Mouse (Mus musculus): ENCODE data around the gene Gskip. TPM values are rescaled to one million over a fixed set of nuclear protein-coding genes. Genes with fewer than 3 reads are reported as not detected.

Gskip gene
- 10 to 100 TPM; 25.3 to 26.7 TPM for total RNA-seq (2021)
- long read RNA-seq, experiment 1, transcript Gskip-201 (3 exons, 2,720 nt), result major isoform, 29 of 35 reads
- long read RNA-seq, experiment 1, partial matches to known transcripts, result 1 of 35 reads
- long read RNA-seq, experiment 1, other reads (novel, unspliced or antisense), result 3 of 35 reads
- long read RNA-seq, experiment 2, transcript Gskip-201 (3 exons, 2,720 nt), result major isoform, 40 of 48 reads
- long read RNA-seq, experiment 2, partial matches to known transcripts, result 4 of 48 reads
- long read RNA-seq, experiment 2, other reads (novel, unspliced or antisense), result 2 of 48 reads

GRCm38 (mm10) chr12:105683933-105684901 lies at the start of gene Gskip:
Gskip (plus strand) TSS chr12:105684829.
- H3K27ac ChIP-seq, result peak within 1 kb of the TSS; percentile 94
- H3K4me3 ChIP-seq, result peak within 1 kb of the TSS; percentile 97
- TF ChIP-seq CTCF (conservative IDR thresholded peaks at IDR 0.05), result no peak
- DNase-seq (ENCODE audit: low spot score in 2 of 2), result peak in 1 of 2 experiments; percentile 21

- Histone ChIP-seq H3K27ac (no peak overlapping the region), H3K4me3 (no peak overlapping the region)
- no peak for DNase-seq (ENCODE audit: low spot score in 2 of 2)
- TF ChIP-seq CTCF (conservative IDR thresholded peaks at IDR 0.05), result peak; percentile 55
Observed at GRCm38 (mm10) chr12:105636551-105636950, 48.1 kb upstream of the Gskip start.

- no peak overlapping the region for H3K4me3 ChIP-seq
- DNase-seq (ENCODE audit: low spot score in 2 of 2), result no peak
- peak; percentile 58 for TF ChIP-seq CTCF (conservative IDR thresholded peaks at IDR 0.05)
- no peak overlapping the region for H3K27ac ChIP-seq
Observed at GRCm38 (mm10) chr12:105637554-105637953, 47.1 kb upstream of the Gskip start.

GRCm38 (mm10) chr12:105642770-105643321 lies 41.8 kb upstream of the Gskip start:
- no peak for DNase-seq (ENCODE audit: low spot score in 2 of 2)
- Histone ChIP-seq H3K4me3 (no peak overlapping the region), H3K27ac (no peak overlapping the region)
- no peak for TF ChIP-seq CTCF (conservative IDR thresholded peaks at IDR 0.05)

GRCm38 (mm10) chr12:105655850-105656249 lies 28.8 kb upstream of the Gskip start:
- DNase-seq (ENCODE audit: low spot score in 2 of 2), result no peak
- Histone ChIP-seq H3K4me3 (no peak overlapping the region), H3K27ac (no peak overlapping the region)
- no peak for TF ChIP-seq CTCF (conservative IDR thresholded peaks at IDR 0.05)

- TF ChIP-seq CTCF (conservative IDR thresholded peaks at IDR 0.05), result no peak
- no peak overlapping the region for H3K27ac ChIP-seq
- H3K4me3 ChIP-seq, result no peak overlapping the region
- DNase-seq (ENCODE audit: low spot score in 2 of 2), result no peak
Observed at GRCm38 (mm10) chr12:105676274-105676673, 8.4 kb upstream of the Gskip start.

GRCm38 (mm10) chr12:105678211-105678610 lies 6.4 kb upstream of the Gskip start:
- Histone ChIP-seq H3K27ac (no peak overlapping the region), H3K4me3 (no peak overlapping the region)
- DNase-seq (ENCODE audit: low spot score in 2 of 2), result no peak
- TF ChIP-seq CTCF (conservative IDR thresholded peaks at IDR 0.05), result no peak

GRCm38 (mm10) chr12:105678762-105679161 lies 5.9 kb upstream of the Gskip start:
- DNase-seq (ENCODE audit: low spot score in 2 of 2), result no peak
- H3K4me3 ChIP-seq, result no peak overlapping the region
- H3K27ac ChIP-seq, result no peak overlapping the region
- TF ChIP-seq CTCF (conservative IDR thresholded peaks at IDR 0.05), result no peak

GRCm38 (mm10) chr12:105685001-105685691 lies 517 bp downstream of the Gskip start, which contains the start of gene Atg2b:
Atg2b (minus strand) TSS chr12:105685211.
- peak; percentile 96 to 98 for DNase-seq (ENCODE audit: low spot score in 2 of 2)
- H3K27ac ChIP-seq, result peak within 1 kb of the TSS; percentile 94
- TF ChIP-seq CTCF (conservative IDR thresholded peaks at IDR 0.05), result no peak
- H3K4me3 ChIP-seq, result peak within 1 kb of the TSS; percentile 97

- H3K4me3 ChIP-seq, result no peak overlapping the region
- no peak overlapping the region for H3K27ac ChIP-seq
- TF ChIP-seq CTCF (conservative IDR thresholded peaks at IDR 0.05), result no peak
- DNase-seq (ENCODE audit: low spot score in 2 of 2), result no peak
Observed at GRCm38 (mm10) chr12:105686791-105687190, 2.2 kb downstream of the Gskip start.

- no peak for DNase-seq (ENCODE audit: low spot score in 2 of 2)
- Histone ChIP-seq H3K27ac (no peak overlapping the region), H3K4me3 (no peak overlapping the region)
- TF ChIP-seq CTCF (conservative IDR thresholded peaks at IDR 0.05), result no peak
Observed at GRCm38 (mm10) chr12:105687416-105687815, 2.8 kb downstream of the Gskip start.

- DNase-seq (ENCODE audit: low spot score in 2 of 2), result no peak
- Histone ChIP-seq H3K27ac (no peak overlapping the region), H3K4me3 (no peak overlapping the region)
- no peak for TF ChIP-seq CTCF (conservative IDR thresholded peaks at IDR 0.05)
Observed at GRCm38 (mm10) chr12:105688546-105688945, 3.9 kb downstream of the Gskip start.

Data from layer of hippocampus, adult 2 months (tissue).